Mouse (Mus musculus): ENCODE measurements at regions not wholly inside any gene's neighbourhood (a gene's known extent, or its start where the extent isn't known, plus 50 kb on each side); places are given as distances from the start of the nearest gene placed in this dataset.

- H3K4me3 ChIP-seq (ENCODE audit: low read length) = no peak overlapping the region
- H3K9me3 ChIP-seq (ENCODE audit: control insufficient read depth, low read length) = no peaks in the 10 kb centered on the region
- 91% methylated on average over 3 of the region's 3 CpGs for WGBS
- no peak for ATAC-seq (ENCODE audit: low FRiP score, low TSS enrichment)
- H3K27me3 ChIP-seq (ENCODE audit: control insufficient read depth, insufficient read depth, low read length) = no peaks in the 10 kb centered on the region
- H3K36me3 ChIP-seq (ENCODE audit: control insufficient read depth, insufficient read depth, low read length) = no peaks in the 10 kb centered on the region
- no peaks in the 10 kb centered on the region for H3K4me1 ChIP-seq (ENCODE audit: control insufficient read depth, insufficient read depth, low read length)
- H3K9ac ChIP-seq (ENCODE audit: low read depth, low read length) = no peak overlapping the region
- H3K27ac ChIP-seq (ENCODE audit: low read depth, low read length) = no peak overlapping the region
- H3K4me2 ChIP-seq (replicated peaks; ENCODE audit: low read depth, low read length) = no peak overlapping the region
These were observed 88.8 kb upstream of the Stac start for GRCm38 (mm10) chr9:111778981-111779380.

GRCm38 (mm10) chr9:111777433-111778135 lies 87.4 kb upstream of the Stac start:
- Histone ChIP-seq H3K9me3 (ENCODE audit: control insufficient read depth, low read length) (no peaks in the 10 kb centered on the region), H3K27ac (ENCODE audit: low read depth, low read length) (no peak overlapping the region), H3K36me3 (ENCODE audit: control insufficient read depth, insufficient read depth, low read length) (no peaks in the 10 kb centered on the region), H3K4me2 (replicated peaks; ENCODE audit: low read depth, low read length) (no peak overlapping the region), H3K9ac (ENCODE audit: low read depth, low read length) (no peak overlapping the region), H3K4me3 (ENCODE audit: low read length) (no peak overlapping the region), H3K4me1 (ENCODE audit: control insufficient read depth, insufficient read depth, low read length) (no peaks in the 10 kb centered on the region), H3K27me3 (ENCODE audit: control insufficient read depth, insufficient read depth, low read length) (no peaks in the 10 kb centered on the region)
- ATAC-seq (ENCODE audit: low FRiP score, low TSS enrichment) = no peak
- WGBS = 78% methylated on average over 13 of the region's 13 CpGs

GRCm38 (mm10) chr9:111774229-111774628 lies 84.1 kb upstream of the Stac start:
- Histone ChIP-seq H3K27ac (ENCODE audit: low read depth, low read length) (no peak overlapping the region), H3K9ac (ENCODE audit: low read depth, low read length) (no peak overlapping the region), H3K4me2 (replicated peaks; ENCODE audit: low read depth, low read length) (no peak overlapping the region), H3K36me3 (ENCODE audit: control insufficient read depth, insufficient read depth, low read length) (no peaks in the 10 kb centered on the region), H3K9me3 (ENCODE audit: control insufficient read depth, low read length) (no peaks in the 10 kb centered on the region), H3K4me1 (ENCODE audit: control insufficient read depth, insufficient read depth, low read length) (no peaks in the 10 kb centered on the region), H3K27me3 (ENCODE audit: control insufficient read depth, insufficient read depth, low read length) (no peaks in the 10 kb centered on the region), H3K4me3 (ENCODE audit: low read length) (no peak overlapping the region)
- ATAC-seq (ENCODE audit: low FRiP score, low TSS enrichment) = no peak
- 87% methylated on average over 4 of the region's 4 CpGs for WGBS

GRCm38 (mm10) chr9:111762653-111763468 lies 72.7 kb upstream of the Stac start:
- Histone ChIP-seq H3K27ac (ENCODE audit: low read depth, low read length) (no peak overlapping the region), H3K36me3 (ENCODE audit: control insufficient read depth, insufficient read depth, low read length) (no peaks in the 10 kb centered on the region), H3K4me3 (ENCODE audit: low read length) (no peak overlapping the region), H3K4me2 (replicated peaks; ENCODE audit: low read depth, low read length) (no peak overlapping the region), H3K9ac (ENCODE audit: low read depth, low read length) (no peak overlapping the region), H3K4me1 (ENCODE audit: control insufficient read depth, insufficient read depth, low read length) (no peaks in the 10 kb centered on the region), H3K27me3 (ENCODE audit: control insufficient read depth, insufficient read depth, low read length) (no peaks in the 10 kb centered on the region), H3K9me3 (ENCODE audit: control insufficient read depth, low read length) (no peaks in the 10 kb centered on the region)
- 59% methylated on average over 11 of the region's 11 CpGs for WGBS
- ATAC-seq (ENCODE audit: low FRiP score, low TSS enrichment) = no peak

GRCm38 (mm10) chr9:111755235-111755634 lies 65.1 kb upstream of the Stac start:
- Histone ChIP-seq H3K4me2 (replicated peaks; ENCODE audit: low read depth, low read length) (no peak overlapping the region), H3K9ac (ENCODE audit: low read depth, low read length) (no peak overlapping the region), H3K27ac (ENCODE audit: low read depth, low read length) (no peak overlapping the region), H3K27me3 (ENCODE audit: control insufficient read depth, insufficient read depth, low read length) (no peaks in the 10 kb centered on the region), H3K9me3 (ENCODE audit: control insufficient read depth, low read length) (no peaks in the 10 kb centered on the region), H3K4me3 (ENCODE audit: low read length) (no peak overlapping the region), H3K36me3 (ENCODE audit: control insufficient read depth, insufficient read depth, low read length) (no peaks in the 10 kb centered on the region), H3K4me1 (ENCODE audit: control insufficient read depth, insufficient read depth, low read length) (no peaks in the 10 kb centered on the region)
- no peak for ATAC-seq (ENCODE audit: low FRiP score, low TSS enrichment)
- 74% methylated on average over 10 of the region's 10 CpGs for WGBS

- no peak overlapping the region for H3K4me3 ChIP-seq (ENCODE audit: low read length)
- ATAC-seq (ENCODE audit: low FRiP score, low TSS enrichment) = no peak
- no peak overlapping the region for H3K27ac ChIP-seq (ENCODE audit: low read depth, low read length)
- H3K9ac ChIP-seq (ENCODE audit: low read depth, low read length) = no peak overlapping the region
- WGBS = 77% methylated on average over 6 of the region's 6 CpGs
- no peaks in the 10 kb centered on the region for H3K27me3 ChIP-seq (ENCODE audit: control insufficient read depth, insufficient read depth, low read length)
- no peaks in the 10 kb centered on the region for H3K9me3 ChIP-seq (ENCODE audit: control insufficient read depth, low read length)
- no peaks in the 10 kb centered on the region for H3K36me3 ChIP-seq (ENCODE audit: control insufficient read depth, insufficient read depth, low read length)
- no peaks in the 10 kb centered on the region for H3K4me1 ChIP-seq (ENCODE audit: control insufficient read depth, insufficient read depth, low read length)
- no peak overlapping the region for H3K4me2 ChIP-seq (replicated peaks; ENCODE audit: low read depth, low read length)
These were observed 56.0 kb upstream of the Stac start for GRCm38 (mm10) chr9:111746151-111746550.

GRCm38 (mm10) chr9:111745206-111745605 lies 55.1 kb upstream of the Stac start:
- ATAC-seq (ENCODE audit: low FRiP score, low TSS enrichment) = no peak
- Histone ChIP-seq H3K27ac (ENCODE audit: low read depth, low read length) (no peak overlapping the region), H3K4me1 (ENCODE audit: control insufficient read depth, insufficient read depth, low read length) (no peaks in the 10 kb centered on the region), H3K36me3 (ENCODE audit: control insufficient read depth, insufficient read depth, low read length) (no peaks in the 10 kb centered on the region), H3K9ac (ENCODE audit: low read depth, low read length) (no peak overlapping the region), H3K9me3 (ENCODE audit: control insufficient read depth, low read length) (no peaks in the 10 kb centered on the region), H3K4me3 (ENCODE audit: low read length) (no peak overlapping the region), H3K4me2 (replicated peaks; ENCODE audit: low read depth, low read length) (no peak overlapping the region), H3K27me3 (ENCODE audit: control insufficient read depth, insufficient read depth, low read length) (no peaks in the 10 kb centered on the region)
- 40% methylated on average over 3 of the region's 3 CpGs for WGBS

All from kidney, embryonic 14.5 days (tissue).